Mouse (Mus musculus): ENCODE data around the gene Gm20896. TPM values are rescaled to one million over a fixed set of nuclear protein-coding genes. Genes with fewer than 3 reads are reported as not detected.
"Not testable (repeated sequence)": the region's sequence is repeated elsewhere in the genome, so short reads cannot be mapped to it uniquely, and the experiment has no call there.

Gm20896 gene
- not detected in 2 replicates for polyA plus RNA-seq (2014; fragmentation: Nextera tagmentation; extraction: Ambion mirVana)

- not testable (repeated sequence) for H3K4me2 ChIP-seq; H3K27ac ChIP-seq (ENCODE audit: low read depth, low read length); H3K36me3 ChIP-seq (ENCODE audit: control insufficient read depth, insufficient read depth, low read length); DNase-seq (ENCODE audit: low spot score); H3K4me1 ChIP-seq (replicated peaks; ENCODE audit: control insufficient read depth, insufficient read depth, low read length); H3K9ac ChIP-seq (ENCODE audit: low read depth, low read length); H3K9me3 ChIP-seq (ENCODE audit: control insufficient read depth, low read length); H3K27me3 ChIP-seq (replicated peaks; ENCODE audit: control insufficient read depth, insufficient read depth, low read length); ATAC-seq (replicated peaks; ENCODE audit: low FRiP score); H3K4me3 ChIP-seq (ENCODE audit: low read depth, low read length)
- WGBS: no CpG with 5 or more reads among the region's 6 CpGs
These were observed at the start of gene Gm20896 for GRCm38 (mm10) chrY:35921426-35921825. TSS of gene Gm20896 (minus strand) at chrY:35921526.
